Mouse (Mus musculus) olfactory bulb, adult 2 months (tissue): Measurements from ENCODE around the gene Rbm17. TPM values are rescaled to one million over a fixed set of nuclear protein-coding genes. Genes with fewer than 3 reads are reported as not detected.
A peak's percentile ranks its signal among the peaks of the same experiment; 100 is the strongest.

Source experiments
- H3K27ac ChIP-seq: fragments of 200-500 bp; 2 replicates; pipeline ENCODE4 v1.5.1; 2012; ENCODE audit warnings: low read depth, low read length; ENCODE audit not compliant: insufficient read depth
- H3K4me1 ChIP-seq: fragments of 200-500 bp; 2 replicates; pipeline ENCODE4 v1.6.1; 2012; ENCODE audit warnings: low read length; ENCODE audit not compliant: control insufficient read depth, insufficient read depth
- H3K4me3 ChIP-seq: fragments of 200-500 bp; 2 replicates; pipeline ENCODE4 v1.5.1; 2012; ENCODE audit warnings: mild to moderate bottlenecking, low read depth, low read length, moderate library complexity; ENCODE audit not compliant: insufficient read depth
- CTCF ChIP-seq: fragments of 200-500 bp; IDR thresholded peaks from 2 replicates; pipeline ENCODE4 v1.5.1; 2012; ENCODE audit warnings: low read depth, mild to moderate bottlenecking, low read length, moderate library complexity; ENCODE audit not compliant: insufficient read depth
- POLR2A ChIP-seq: fragments of 200-500 bp; IDR thresholded peaks from 2 replicates; pipeline ENCODE4 v1.6.1; 2012; ENCODE audit warnings: mild to moderate bottlenecking, low read depth, low read length, moderate library complexity; ENCODE audit not compliant: insufficient read depth
- WGBS: fragments of 180-500 bp; shearing (Covaris S2); methylation state at CpG from one replicate; pipeline ENCODE4 v1.1.7; 2018; 5-methylcytosine and 5-hydroxymethylcytosine counted together
- polyA plus RNA-seq: library from polyadenylated mRNA; stranded (reverse); fragments of >200 nt; gene quantifications from 2 replicates; pipeline ENCODE4 v1.2.4, GENCODE M21; 2012; ENCODE audit warnings: low replicate concordance; ENCODE audit not compliant: missing spikeins, insufficient read depth, insufficient read length

Gene Rbm17
- polyA plus RNA-seq: not detected in 2 replicates

- TF ChIP-seq CTCF: no peak
- TF ChIP-seq POLR2A: no peak
- H3K4me1 ChIP-seq: peaks cover 3% of the 10 kb centered on the region; the same call in 1 of the 2 replicates
- 90% methylated on average over 5 of the region's 5 CpGs for WGBS
- peak within 1 kb of the TSS; percentile 78 for H3K4me3 ChIP-seq
- no peak within 1 kb of the TSS for H3K27ac ChIP-seq
Measured at GRCm38 (mm10) chr2:11604053-11604452, at the start of gene Rbm17. Gene Rbm17, minus strand, starts transcription at chr2:11604153.

GRCm38 (mm10) chr2:11653330-11653729 is 49.4 kb upstream of the Rbm17 start:
- Histone ChIP-seq H3K4me1 (no peaks in the 10 kb centered on the region), H3K27ac (no peak overlapping the region), H3K4me3 (no peak overlapping the region)
- TF ChIP-seq POLR2A (no peak), CTCF (no peak)
- WGBS: 62% methylated on average over 6 of the region's 6 CpGs

- no peak overlapping the region for H3K27ac ChIP-seq
- 80% methylated on average over 2 of the region's 2 CpGs for WGBS
- H3K4me3 ChIP-seq: no peak overlapping the region
- H3K4me1 ChIP-seq: no peaks in the 10 kb centered on the region
- TF ChIP-seq CTCF (no peak), POLR2A (no peak)
Measured at GRCm38 (mm10) chr2:11652780-11653179, 48.8 kb upstream of the Rbm17 start.

- Histone ChIP-seq H3K4me1 (no peaks in the 10 kb centered on the region), H3K27ac (no peak overlapping the region), H3K4me3 (no peak overlapping the region)
- TF ChIP-seq CTCF (no peak), POLR2A (no peak)
- 84% methylated on average over 3 of the region's 3 CpGs for WGBS
Measured at GRCm38 (mm10) chr2:11652196-11652595, 48.2 kb upstream of the Rbm17 start.

GRCm38 (mm10) chr2:11651476-11651875 is 47.5 kb upstream of the Rbm17 start:
- WGBS: 63% methylated on average over 3 of the region's 3 CpGs
- H3K4me3 ChIP-seq: no peak overlapping the region
- TF ChIP-seq POLR2A (no peak), CTCF (no peak)
- H3K4me1 ChIP-seq: no peaks in the 10 kb centered on the region
- no peak overlapping the region for H3K27ac ChIP-seq

GRCm38 (mm10) chr2:11645297-11645696 is 41.3 kb upstream of the Rbm17 start:
- H3K4me1 ChIP-seq: no peaks in the 10 kb centered on the region
- no peak overlapping the region for H3K27ac ChIP-seq
- H3K4me3 ChIP-seq: no peak overlapping the region
- no peak for TF ChIP-seq POLR2A
- no peak for TF ChIP-seq CTCF
- 94% methylated on average over 2 of the region's 2 CpGs for WGBS

- no peak overlapping the region for H3K4me3 ChIP-seq
- no peaks in the 10 kb centered on the region for H3K4me1 ChIP-seq
- TF ChIP-seq POLR2A (no peak), CTCF (no peak)
- H3K27ac ChIP-seq: no peak overlapping the region
- 81% methylated on average over 1 of the region's 1 CpGs for WGBS
Measured at GRCm38 (mm10) chr2:11644057-11644456, 40.1 kb upstream of the Rbm17 start.

GRCm38 (mm10) chr2:11642451-11642941 is 38.5 kb upstream of the Rbm17 start, which contains the start of gene Il2ra:
Gene Il2ra, plus strand, starts transcription at chr2:11642807.
- no peak for TF ChIP-seq CTCF
- no peak for TF ChIP-seq POLR2A
- WGBS: 90% methylated on average over 3 of the region's 3 CpGs
- Histone ChIP-seq H3K4me3 (no peak within 1 kb of the TSS), H3K4me1 (no peaks in the 10 kb centered on the region), H3K27ac (no peak within 1 kb of the TSS)

GRCm38 (mm10) chr2:11637115-11637514 is 33.2 kb upstream of the Rbm17 start:
- Histone ChIP-seq H3K4me3 (no peak overlapping the region), H3K27ac (no peak overlapping the region; the same call in 1 of the 2 replicates), H3K4me1 (no peaks in the 10 kb centered on the region)
- TF ChIP-seq POLR2A (no peak), CTCF (no peak)
- WGBS: 80% methylated on average over 1 of the region's 1 CpGs

- no peak overlapping the region for H3K4me3 ChIP-seq
- 81% methylated on average over 3 of the region's 3 CpGs for WGBS
- TF ChIP-seq CTCF (no peak), POLR2A (no peak)
- no peaks in the 10 kb centered on the region for H3K4me1 ChIP-seq
- H3K27ac ChIP-seq: no peak overlapping the region
Measured at GRCm38 (mm10) chr2:11636138-11636480, 32.2 kb upstream of the Rbm17 start.
